Mouse (Mus musculus) A20 (cell line): ENCODE results near the gene Agrp.

ENCODE experiments used
- DNase-seq: peaks from one replicate; pipeline ENCODE4 v3.0.0-alpha.2; 2011; ENCODE audit warnings: low read depth, low spot score

Agrp gene

GRCm38 (mm10) chr8:105519591-105519990 is 117.6 kb downstream of the Agrp start:
- DNase-seq = no peak

- DNase-seq = peak; percentile 82
Observed at GRCm38 (mm10) chr8:105518436-105519313, 118.5 kb downstream of the Agrp start, which contains the start of gene Hsd11b2. Hsd11b2 (plus strand) TSS chr8:105518755.

GRCm38 (mm10) chr8:105517346-105517745 is 119.8 kb downstream of the Agrp start:
- DNase-seq = no peak
